Mouse (Mus musculus): ENCODE measurements around the gene Bri3. TPM values are rescaled to one million over a fixed set of nuclear protein-coding genes. Genes with fewer than 3 reads are reported as not detected.

Bri3 gene
- polyA plus RNA-seq, 1 experiment from 2014 or later: 135 TPM

DNA sequence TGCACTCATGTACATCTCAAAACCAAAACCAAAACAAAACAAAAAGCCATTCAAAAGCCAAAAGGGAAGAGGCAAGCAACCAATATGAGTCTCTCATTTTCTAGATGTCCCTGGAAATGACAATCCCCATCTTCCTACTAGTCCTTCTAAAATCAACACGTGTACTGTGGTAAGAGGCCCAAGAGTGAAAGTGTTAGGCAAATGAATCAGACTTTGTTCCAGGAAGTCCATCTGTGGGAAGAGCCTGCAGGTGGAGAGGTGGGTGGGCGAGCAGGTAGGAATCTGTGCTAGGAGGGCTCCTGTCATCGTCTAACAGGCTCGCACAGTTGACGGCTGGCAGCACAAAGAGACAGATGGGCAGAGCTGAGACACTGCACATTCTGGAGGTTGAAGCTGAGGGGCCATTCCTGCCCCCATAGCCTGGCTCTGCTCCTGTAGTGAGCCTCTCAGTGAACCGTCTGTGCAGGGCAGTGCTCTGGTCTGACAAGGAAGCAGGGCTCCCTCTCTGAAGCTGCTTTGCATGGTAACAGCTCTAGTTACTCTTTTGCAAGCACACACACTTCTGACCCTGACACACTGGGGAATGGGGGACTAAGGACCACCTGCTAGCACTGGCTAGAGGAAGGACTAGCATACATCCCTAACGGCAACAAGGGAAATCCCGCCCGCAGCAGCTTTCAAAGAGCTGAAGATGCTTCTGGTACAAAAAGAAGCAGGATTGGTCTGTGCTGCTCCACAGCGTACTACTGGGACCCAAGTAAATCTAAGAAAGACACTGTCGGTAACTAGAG is 38.4 kb downstream of the Bri3 start:
- no peak for ATAC-seq (ENCODE audit: insufficient number of reproducible peaks, insufficient read depth, low FRiP score, low read depth)
- Histone ChIP-seq H3K27ac (ENCODE audit: low read length) (no peak overlapping the region), H3K9me3 (ENCODE audit: control insufficient read depth, low read depth, low read length) (no peaks in the 10 kb centered on the region), H3K4me2 (replicated peaks; ENCODE audit: low read depth, low read length) (no peak overlapping the region), H3K4me1 (ENCODE audit: control insufficient read depth, insufficient read depth, low read length) (no peaks in the 10 kb centered on the region), H3K36me3 (ENCODE audit: control insufficient read depth, insufficient read depth, low read length) (no peaks in the 10 kb centered on the region; the same call in none of the 2 replicates), H3K4me3 (ENCODE audit: low read depth, low read length) (no peak overlapping the region), H3K27me3 (ENCODE audit: control insufficient read depth, insufficient read depth, low read length) (no peaks in the 10 kb centered on the region), H3K9ac (replicated peaks; ENCODE audit: low read depth, low read length) (no peak overlapping the region)
- 77% methylated on average over 11 of the region's 11 CpGs for WGBS

DNA sequence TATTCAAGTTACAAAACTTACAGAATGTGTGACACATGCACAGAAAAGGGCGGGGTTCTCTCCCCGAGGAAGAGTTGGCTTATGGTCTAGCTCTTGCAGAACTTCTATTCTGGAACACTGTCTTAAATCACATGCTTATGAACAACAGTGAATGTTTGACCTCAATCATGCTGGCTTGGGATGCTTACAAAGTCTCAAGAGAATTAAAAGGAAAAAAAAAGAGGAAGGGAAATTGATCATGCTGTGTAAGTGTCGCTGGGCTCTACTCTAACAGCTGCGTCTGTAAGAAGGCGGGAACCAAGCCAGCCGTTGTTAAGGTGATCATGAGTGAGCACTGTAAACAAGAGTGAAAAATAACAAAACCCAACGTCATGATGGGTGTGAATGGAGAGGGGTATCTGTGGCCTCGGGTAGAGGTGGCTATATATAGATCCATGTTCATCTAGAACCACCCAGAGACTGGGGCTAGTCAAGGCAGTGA is 39.4 kb downstream of the Bri3 start:
- Histone ChIP-seq H3K9ac (replicated peaks; ENCODE audit: low read depth, low read length) (no peak overlapping the region), H3K4me1 (ENCODE audit: control insufficient read depth, insufficient read depth, low read length) (no peaks in the 10 kb centered on the region), H3K27me3 (ENCODE audit: control insufficient read depth, insufficient read depth, low read length) (no peaks in the 10 kb centered on the region), H3K36me3 (ENCODE audit: control insufficient read depth, insufficient read depth, low read length) (no peaks in the 10 kb centered on the region; the same call in 1 of the 2 replicates), H3K4me2 (replicated peaks; ENCODE audit: low read depth, low read length) (no peak overlapping the region), H3K4me3 (ENCODE audit: low read depth, low read length) (no peak overlapping the region), H3K27ac (ENCODE audit: low read length) (no peak overlapping the region), H3K9me3 (ENCODE audit: control insufficient read depth, low read depth, low read length) (no peaks in the 10 kb centered on the region)
- no peak for ATAC-seq (ENCODE audit: insufficient number of reproducible peaks, insufficient read depth, low FRiP score, low read depth)
- 47% methylated on average over 8 of the region's 8 CpGs for WGBS

DNA sequence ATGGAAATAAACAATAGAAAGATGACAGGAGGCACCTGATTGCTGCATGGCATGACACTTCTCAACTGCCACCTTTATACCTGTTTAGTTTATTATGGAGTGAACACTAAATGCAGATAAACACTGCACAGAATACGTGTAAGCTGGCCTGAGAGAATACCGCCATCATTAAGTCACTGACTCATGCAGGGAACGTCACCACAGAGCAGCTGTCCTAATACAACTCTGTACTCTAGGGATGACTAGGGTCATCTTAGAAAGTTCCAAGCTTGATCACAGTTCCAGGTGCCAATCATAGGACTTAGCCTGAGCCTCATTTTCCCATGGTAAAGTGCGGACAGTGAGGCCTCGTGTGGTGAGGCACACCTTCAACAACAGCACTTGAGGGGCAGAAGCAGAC is 40.4 kb downstream of the Bri3 start:
- no peak overlapping the region for H3K4me2 ChIP-seq (replicated peaks; ENCODE audit: low read depth, low read length)
- no peak for ATAC-seq (ENCODE audit: insufficient number of reproducible peaks, insufficient read depth, low FRiP score, low read depth)
- 76% methylated on average over 5 of the region's 5 CpGs for WGBS
- no peak overlapping the region for H3K9ac ChIP-seq (replicated peaks; ENCODE audit: low read depth, low read length)
- H3K4me3 ChIP-seq (ENCODE audit: low read depth, low read length): no peak overlapping the region
- no peaks in the 10 kb centered on the region for H3K27me3 ChIP-seq (ENCODE audit: control insufficient read depth, insufficient read depth, low read length)
- no peaks in the 10 kb centered on the region; the same call in 1 of the 2 replicates for H3K36me3 ChIP-seq (ENCODE audit: control insufficient read depth, insufficient read depth, low read length)
- H3K4me1 ChIP-seq (ENCODE audit: control insufficient read depth, insufficient read depth, low read length): no peaks in the 10 kb centered on the region
- H3K27ac ChIP-seq (ENCODE audit: low read length): no peak overlapping the region
- no peaks in the 10 kb centered on the region for H3K9me3 ChIP-seq (ENCODE audit: control insufficient read depth, low read depth, low read length)

DNA sequence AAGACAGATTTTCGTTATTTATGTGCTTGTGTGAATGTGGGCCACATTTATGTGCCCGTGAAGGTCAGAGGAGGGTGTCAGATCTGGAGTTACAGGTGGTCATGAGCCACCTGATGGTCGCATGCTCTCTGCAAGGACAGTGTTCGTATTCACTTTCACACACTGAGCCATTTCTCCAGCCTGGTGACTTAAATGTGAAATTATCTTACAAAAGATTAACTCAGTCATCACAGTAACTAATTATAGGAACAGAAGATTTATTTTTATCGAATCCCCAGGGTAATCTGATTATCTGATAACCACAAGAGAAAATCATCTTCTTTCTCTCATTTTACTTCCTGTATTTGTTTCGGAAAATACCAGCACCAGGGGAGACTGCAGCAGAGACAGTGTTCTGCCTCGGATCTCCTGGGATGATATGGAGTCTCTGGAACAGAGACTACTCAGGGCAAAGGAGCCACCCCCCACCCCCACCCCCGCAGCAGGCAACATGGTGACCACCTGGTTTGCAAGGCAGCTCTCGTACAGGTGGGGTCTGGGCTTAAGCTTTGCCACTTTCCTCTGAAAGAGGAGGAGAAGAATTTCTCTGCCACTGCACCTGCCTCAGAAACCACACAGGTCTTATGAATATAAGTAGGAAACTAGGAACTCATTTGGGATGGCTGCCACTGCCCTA is 42.5 kb downstream of the Bri3 start:
- ATAC-seq (ENCODE audit: insufficient number of reproducible peaks, insufficient read depth, low FRiP score, low read depth): no peak
- no peaks in the 10 kb centered on the region for H3K36me3 ChIP-seq (ENCODE audit: control insufficient read depth, insufficient read depth, low read length)
- H3K4me2 ChIP-seq (replicated peaks; ENCODE audit: low read depth, low read length): no peak overlapping the region
- H3K9ac ChIP-seq (replicated peaks; ENCODE audit: low read depth, low read length): no peak overlapping the region
- WGBS: 72% methylated on average over 9 of the region's 9 CpGs
- no peak overlapping the region for H3K27ac ChIP-seq (ENCODE audit: low read length)
- H3K27me3 ChIP-seq (ENCODE audit: control insufficient read depth, insufficient read depth, low read length): no peaks in the 10 kb centered on the region
- no peaks in the 10 kb centered on the region for H3K9me3 ChIP-seq (ENCODE audit: control insufficient read depth, low read depth, low read length)
- H3K4me1 ChIP-seq (ENCODE audit: control insufficient read depth, insufficient read depth, low read length): no peaks in the 10 kb centered on the region
- H3K4me3 ChIP-seq (ENCODE audit: low read depth, low read length): no peak overlapping the region

DNA sequence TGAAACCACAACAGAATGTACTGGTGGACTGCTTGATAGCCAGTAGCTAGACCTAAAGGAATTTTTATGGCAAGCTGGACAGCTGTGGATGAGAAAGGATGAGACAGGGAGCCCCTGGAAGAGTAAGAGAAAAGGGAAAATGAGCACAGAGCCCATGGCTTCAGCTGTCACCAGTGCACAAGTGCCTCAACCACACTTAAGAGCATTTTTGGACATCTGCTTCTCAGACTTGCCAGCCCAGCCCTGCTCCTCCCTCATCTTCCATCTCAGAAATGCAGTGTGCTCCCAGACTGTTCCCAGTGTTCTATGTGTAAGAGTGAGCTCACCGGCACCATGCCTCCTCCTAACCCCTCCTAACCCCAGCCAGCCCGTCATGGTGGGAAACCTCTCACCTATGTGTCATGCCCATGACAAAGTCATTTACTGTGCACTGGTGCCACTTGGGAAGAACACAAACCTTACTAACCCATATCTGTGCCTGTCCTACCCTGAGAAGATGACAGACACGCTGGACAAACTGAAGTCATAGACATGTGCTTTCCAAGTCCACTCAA is 43.1 kb downstream of the Bri3 start:
- Histone ChIP-seq H3K9me3 (ENCODE audit: control insufficient read depth, low read depth, low read length) (no peaks in the 10 kb centered on the region), H3K36me3 (ENCODE audit: control insufficient read depth, insufficient read depth, low read length) (no peaks in the 10 kb centered on the region), H3K4me2 (replicated peaks; ENCODE audit: low read depth, low read length) (no peak overlapping the region), H3K4me3 (ENCODE audit: low read depth, low read length) (no peak overlapping the region), H3K9ac (replicated peaks; ENCODE audit: low read depth, low read length) (no peak overlapping the region), H3K4me1 (ENCODE audit: control insufficient read depth, insufficient read depth, low read length) (no peaks in the 10 kb centered on the region), H3K27ac (ENCODE audit: low read length) (no peak overlapping the region), H3K27me3 (ENCODE audit: control insufficient read depth, insufficient read depth, low read length) (no peaks in the 10 kb centered on the region)
- ATAC-seq (ENCODE audit: insufficient number of reproducible peaks, insufficient read depth, low FRiP score, low read depth): no peak
- 82% methylated on average over 3 of the region's 3 CpGs for WGBS

DNA sequence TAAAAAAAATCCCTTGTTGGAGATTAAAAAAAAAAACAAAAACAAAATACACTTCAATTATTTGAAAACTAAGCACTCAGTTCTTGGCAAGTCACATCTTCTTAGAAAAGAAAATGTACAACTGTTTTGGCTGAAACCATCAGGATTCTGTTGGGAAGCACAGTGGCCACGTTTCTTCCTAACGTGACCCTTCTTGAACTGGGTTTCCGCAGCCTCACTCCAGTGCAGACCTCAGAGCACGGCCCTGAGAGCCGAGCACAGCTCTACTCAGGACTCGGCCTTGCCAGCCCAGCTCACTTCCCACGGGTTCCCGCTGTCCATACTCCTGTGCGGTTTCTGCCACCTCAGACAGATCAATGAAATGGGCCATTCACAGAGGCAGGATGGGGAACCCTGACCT is 44.2 kb downstream of the Bri3 start:
- no peak for ATAC-seq (ENCODE audit: insufficient number of reproducible peaks, insufficient read depth, low FRiP score, low read depth)

DNA sequence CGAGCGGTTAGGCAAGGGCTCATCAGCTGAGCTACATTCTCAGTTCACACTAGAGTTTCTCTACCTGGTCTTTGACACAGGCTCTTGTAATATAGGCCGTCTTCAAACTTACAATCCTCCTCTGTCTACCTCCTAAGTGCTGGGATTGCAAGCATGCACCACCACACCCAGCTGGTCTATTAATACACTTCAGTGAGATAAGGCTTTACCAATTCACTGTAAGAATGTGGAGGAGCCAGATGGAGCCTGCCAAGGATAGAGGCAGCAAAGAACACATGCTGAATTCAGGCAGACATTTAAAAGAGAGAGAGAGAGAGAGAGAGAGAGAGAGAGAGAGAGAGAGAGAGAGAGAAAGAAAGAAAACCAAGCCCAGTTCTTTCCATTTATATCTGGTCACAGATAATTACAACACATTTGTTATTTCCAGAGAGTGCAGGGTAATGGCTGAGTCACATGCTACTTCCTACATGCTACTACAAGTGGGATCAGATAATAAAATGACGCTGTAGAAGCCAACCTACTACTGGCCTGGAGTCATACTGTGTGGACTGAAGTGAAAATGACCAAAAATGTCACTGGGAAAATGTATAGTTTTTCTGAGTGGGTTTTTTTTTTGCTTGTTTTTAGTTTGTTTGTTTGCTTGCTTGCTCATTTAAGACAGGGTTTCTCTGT is 45.7 kb downstream of the Bri3 start:
- no peaks in the 10 kb centered on the region for H3K9me3 ChIP-seq (ENCODE audit: control insufficient read depth, low read depth, low read length)
- H3K9ac ChIP-seq (replicated peaks; ENCODE audit: low read depth, low read length): no peak overlapping the region
- H3K36me3 ChIP-seq (ENCODE audit: control insufficient read depth, insufficient read depth, low read length): no peaks in the 10 kb centered on the region
- no peak overlapping the region for H3K4me2 ChIP-seq (replicated peaks; ENCODE audit: low read depth, low read length)
- no peaks in the 10 kb centered on the region for H3K27me3 ChIP-seq (ENCODE audit: control insufficient read depth, insufficient read depth, low read length)
- 76% methylated on average over 4 of the region's 4 CpGs for WGBS
- H3K4me3 ChIP-seq (ENCODE audit: low read depth, low read length): no peak overlapping the region
- no peak overlapping the region; the same call in 1 of the 2 replicates for H3K27ac ChIP-seq (ENCODE audit: low read length)
- no peak for ATAC-seq (ENCODE audit: insufficient number of reproducible peaks, insufficient read depth, low FRiP score, low read depth)
- H3K4me1 ChIP-seq (ENCODE audit: control insufficient read depth, insufficient read depth, low read length): no peaks in the 10 kb centered on the region

More for the DNA sequence above, 44.2 kb downstream of the Bri3 start:
- Histone ChIP-seq H3K27ac (ENCODE audit: low read length) (no peak overlapping the region), H3K9ac (replicated peaks; ENCODE audit: low read depth, low read length) (no peak overlapping the region), H3K4me2 (replicated peaks; ENCODE audit: low read depth, low read length) (no peak overlapping the region), H3K36me3 (ENCODE audit: control insufficient read depth, insufficient read depth, low read length) (no peaks in the 10 kb centered on the region), H3K27me3 (ENCODE audit: control insufficient read depth, insufficient read depth, low read length) (no peaks in the 10 kb centered on the region), H3K4me3 (ENCODE audit: low read depth, low read length) (no peak overlapping the region), H3K4me1 (ENCODE audit: control insufficient read depth, insufficient read depth, low read length) (no peaks in the 10 kb centered on the region), H3K9me3 (ENCODE audit: control insufficient read depth, low read depth, low read length) (no peaks in the 10 kb centered on the region)
- 86% methylated on average over 9 of the region's 9 CpGs for WGBS

DNA sequence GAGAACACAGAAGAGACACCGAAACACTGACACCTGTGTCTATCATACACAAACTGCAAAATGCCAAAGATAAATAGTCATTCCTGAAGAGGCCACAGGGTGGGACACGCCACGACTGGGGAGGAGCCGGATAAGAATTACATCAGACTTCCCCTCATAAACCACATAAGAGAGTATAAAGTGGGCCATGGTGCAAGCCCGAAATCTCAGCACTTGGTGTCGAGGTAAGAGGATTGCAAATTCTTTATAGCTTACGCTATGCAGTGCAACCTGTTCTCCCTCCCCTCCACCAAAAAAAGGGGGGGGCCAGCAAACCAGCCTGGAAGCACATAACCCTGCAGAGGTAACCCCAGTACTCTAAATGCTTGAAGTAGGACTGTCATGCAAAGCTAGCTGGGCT is 50.7 kb downstream of the Bri3 start:
- WGBS: 69% methylated on average over 7 of the region's 7 CpGs
- Histone ChIP-seq H3K4me2 (replicated peaks; ENCODE audit: low read depth, low read length) (no peak overlapping the region), H3K27ac (ENCODE audit: low read length) (no peak overlapping the region), H3K36me3 (ENCODE audit: control insufficient read depth, insufficient read depth, low read length) (no peaks in the 10 kb centered on the region), H3K4me3 (ENCODE audit: low read depth, low read length) (no peak overlapping the region), H3K27me3 (ENCODE audit: control insufficient read depth, insufficient read depth, low read length) (no peaks in the 10 kb centered on the region), H3K9ac (replicated peaks; ENCODE audit: low read depth, low read length) (no peak overlapping the region), H3K9me3 (ENCODE audit: control insufficient read depth, low read depth, low read length) (no peaks in the 10 kb centered on the region), H3K4me1 (ENCODE audit: control insufficient read depth, insufficient read depth, low read length) (no peaks in the 10 kb centered on the region)
- no peak for ATAC-seq (ENCODE audit: insufficient number of reproducible peaks, insufficient read depth, low FRiP score, low read depth)
